Mouse (Mus musculus): ENCODE results near the gene Mfsd12. TPM values are rescaled to one million over a fixed set of nuclear protein-coding genes. Genes with fewer than 3 reads are reported as not detected.

Mfsd12 gene
- total and polyA plus RNA-seq, 3 experiments = 22.5 to 29.0 TPM; not detected in 1

DNA sequence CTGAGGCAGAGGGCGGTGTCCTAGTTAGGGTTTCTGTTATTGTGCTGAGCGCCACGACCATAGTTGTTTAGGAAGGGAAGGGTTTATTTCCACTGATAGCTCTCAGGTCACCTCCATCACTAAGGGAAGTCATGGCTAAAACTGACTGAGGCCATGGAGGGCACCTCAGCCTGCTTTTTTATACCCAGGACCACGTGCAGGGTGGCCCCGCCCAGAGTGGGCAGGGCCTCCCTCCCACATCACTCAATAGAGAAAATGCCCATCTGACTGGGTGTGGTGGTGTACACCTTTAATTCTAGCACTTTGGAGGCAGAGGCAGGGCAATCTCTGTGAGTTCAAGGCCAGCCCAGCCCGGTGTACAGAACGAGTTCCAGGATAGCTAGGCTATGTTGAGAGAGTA, 43.1 kb upstream of the Mfsd12 start:
- no peaks in the 10 kb centered on the region for H3K27me3 ChIP-seq (ENCODE audit: control insufficient read depth in 1 of 2, insufficient read depth in 2 of 2, low read length in 2 of 2)
- TF ChIP-seq USF2 (IDR thresholded peaks at IDR 0.05; ENCODE audit: borderline replicate concordance in 1 of 2, insufficient read depth in 1 of 2, low read depth in 1 of 2, low read length in 2 of 2) = no peak
- TF ChIP-seq USF1 (IDR thresholded peaks at IDR 0.05; ENCODE audit: low read depth, low read length) = 0 out of 2 replicates have a peak, but pooled peaks have one; percentile 34
- no peak for TF ChIP-seq CHD2 (IDR thresholded peaks at IDR 0.05; ENCODE audit: low read length)
- H3K27ac ChIP-seq (ENCODE audit: control insufficient read depth, low read depth, low read length) = no peak overlapping the region
- no peak for DNase-seq (ENCODE audit: low read depth, low spot score)
- H3K9ac ChIP-seq (ENCODE audit: control insufficient read depth, low read depth, low read length, poor library complexity, severe bottlenecking) = no peak overlapping the region
- H3K36me3 ChIP-seq (ENCODE audit: control insufficient read depth in 1 of 2, insufficient read depth in 2 of 2, low read length in 2 of 2) = peaks cover 2% of the 10 kb centered on the region in 2 experiments; a peak in 1 of 4 replicates
- no peak overlapping the region for H3K4me3 ChIP-seq (ENCODE audit: control insufficient read depth in 1 of 2, insufficient read depth in 1 of 2, low read depth in 2 of 2, low read length in 2 of 2)
- peaks cover 0 to 8% of the 10 kb centered on the region in 2 experiments; a peak in 1 of 4 replicates for H3K4me1 ChIP-seq (ENCODE audit: control insufficient read depth in 1 of 2, insufficient read depth in 2 of 2, low read length in 2 of 2)
- no peaks in the 10 kb centered on the region for H3K9me3 ChIP-seq (replicated peaks; ENCODE audit: insufficient read depth, low read length)
- H3K79me2 ChIP-seq (ENCODE audit: control insufficient read depth, insufficient read depth, low read length, poor library complexity) = no peaks in the 10 kb centered on the region

DNA sequence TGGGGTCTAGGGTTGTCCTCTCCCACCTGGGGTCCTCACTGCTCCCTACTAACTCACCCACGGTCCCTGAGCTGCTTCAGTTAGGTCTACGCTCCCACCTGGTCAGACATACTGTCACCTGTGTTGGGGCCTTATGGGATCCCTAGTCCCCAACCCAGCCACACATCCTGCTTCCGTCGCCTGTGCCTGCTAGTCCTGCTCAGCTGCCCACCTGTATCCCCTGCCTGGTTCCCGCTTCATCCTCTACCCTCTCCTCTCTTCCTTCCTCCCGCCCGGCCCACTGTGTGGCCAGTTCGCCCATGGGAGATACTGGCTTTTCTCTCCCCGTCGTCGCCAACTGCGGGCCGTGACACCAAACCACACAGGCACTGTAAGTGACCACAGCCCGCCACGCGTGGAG, 41.7 kb upstream of the Mfsd12 start:
- Histone ChIP-seq H3K4me3 (ENCODE audit: control insufficient read depth in 1 of 2, insufficient read depth in 1 of 2, low read depth in 2 of 2, low read length in 2 of 2) (no peak overlapping the region), H3K36me3 (ENCODE audit: control insufficient read depth in 1 of 2, insufficient read depth in 2 of 2, low read length in 2 of 2) (peaks cover 0 to 2% of the 10 kb centered on the region in 2 experiments; a peak in 1 of 4 replicates), H3K79me2 (ENCODE audit: control insufficient read depth, insufficient read depth, low read length, poor library complexity) (no peaks in the 10 kb centered on the region; the same call in 1 of the 2 replicates), H3K27ac (ENCODE audit: control insufficient read depth, low read depth, low read length) (no peak overlapping the region), H3K9ac (ENCODE audit: control insufficient read depth, low read depth, low read length, poor library complexity, severe bottlenecking) (no peak overlapping the region), H3K9me3 (replicated peaks; ENCODE audit: insufficient read depth, low read length) (no peaks in the 10 kb centered on the region), H3K27me3 (ENCODE audit: control insufficient read depth in 1 of 2, insufficient read depth in 2 of 2, low read length in 2 of 2) (no peaks in the 10 kb centered on the region), H3K4me1 (ENCODE audit: control insufficient read depth in 1 of 2, insufficient read depth in 2 of 2, low read length in 2 of 2) (peaks cover 0 to 9% of the 10 kb centered on the region in 2 experiments; a peak in 1 of 4 replicates)
- no peak for DNase-seq (ENCODE audit: low read depth, low spot score)
- TF ChIP-seq POLR2AphosphoS2 (IDR thresholded peaks at IDR 0.05; ENCODE audit: low read length) (no peak), CHD1 (IDR thresholded peaks at IDR 0.05; ENCODE audit: low read depth, low read length) (no peak), USF1 (IDR thresholded peaks at IDR 0.05; ENCODE audit: low read depth, low read length) (no peak), MXI1 (IDR thresholded peaks at IDR 0.05; ENCODE audit: low read depth, low read length) (no peak), SMC3 (IDR thresholded peaks at IDR 0.05; ENCODE audit: low read depth, low read length) (no peak), TAL1 (IDR thresholded peaks at IDR 0.05; ENCODE audit: low read length) (no peak), E2F4 (IDR thresholded peaks at IDR 0.05; ENCODE audit: borderline replicate concordance, low read depth, low read length) (no peak)

DNA sequence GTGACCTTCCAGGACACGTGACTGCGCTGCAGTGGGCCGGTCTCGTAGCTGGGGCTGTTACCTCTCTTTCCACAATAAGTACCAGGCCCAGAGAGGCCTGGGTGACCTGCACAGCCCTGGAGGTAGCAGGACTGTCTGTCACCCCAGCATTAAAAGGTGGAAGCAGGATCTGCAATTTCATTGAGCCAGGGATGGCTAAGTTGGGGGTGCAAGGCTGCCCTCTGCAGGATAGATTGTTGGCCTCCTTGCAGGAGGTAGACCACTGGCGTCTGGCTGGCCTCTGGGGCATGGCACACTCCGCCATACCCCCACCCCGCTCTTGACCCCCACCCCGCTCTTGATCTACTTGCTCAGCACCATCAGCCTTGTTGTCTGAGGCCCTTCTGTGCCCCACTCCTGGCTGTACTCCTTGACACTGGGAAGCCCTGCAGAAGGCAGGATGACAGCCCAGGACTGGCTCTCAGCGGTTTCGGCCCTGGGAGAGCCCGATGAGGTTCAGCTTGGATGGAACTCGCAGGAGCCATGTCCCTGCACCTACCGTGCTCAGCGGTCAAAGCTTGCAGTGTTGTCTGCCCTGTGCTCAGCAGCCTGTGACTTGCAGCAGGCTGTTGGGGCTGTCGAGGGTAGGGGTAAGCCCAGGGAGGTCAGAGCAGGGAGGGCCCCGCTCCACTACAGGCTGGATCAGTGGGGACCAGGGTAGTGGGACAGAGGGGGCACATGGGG, 40.8 kb upstream of the Mfsd12 start:
- peaks cover 0 to 9% of the 10 kb centered on the region in 2 experiments; a peak in 1 of 4 replicates for H3K4me1 ChIP-seq (ENCODE audit: control insufficient read depth in 1 of 2, insufficient read depth in 2 of 2, low read length in 2 of 2)
- H3K36me3 ChIP-seq (ENCODE audit: control insufficient read depth in 1 of 2, insufficient read depth in 2 of 2, low read length in 2 of 2) = peaks cover 0 to 2% of the 10 kb centered on the region in 2 experiments; a peak in 1 of 4 replicates
- TF ChIP-seq USF2 (IDR thresholded peaks at IDR 0.05; ENCODE audit: borderline replicate concordance in 1 of 2, insufficient read depth in 1 of 2, low read depth in 1 of 2, low read length in 2 of 2) = no peak
- TF ChIP-seq CTCF (IDR thresholded peaks at IDR 0.05 in 2 of 3, conservative IDR thresholded peaks at IDR 0.05 in 1 of 3; ENCODE audit: control insufficient read depth in 1 of 3, insufficient read depth in 1 of 3, low read depth in 2 of 3, low read length in 3 of 3, poor library complexity in 1 of 3, severe bottlenecking in 1 of 3) = peak in 2 of 3 experiments; percentile 48 to 59; a peak in 4 of 6 replicates
- no peak for TF ChIP-seq MAZ (IDR thresholded peaks at IDR 0.05; ENCODE audit: low read depth, low read length)
- peak; percentile 18 for TF ChIP-seq RAD21 (IDR thresholded peaks at IDR 0.05; ENCODE audit: low read depth, low read length)
- peak; percentile 34; the same call in 1 of the 2 replicates for TF ChIP-seq SMC3 (IDR thresholded peaks at IDR 0.05; ENCODE audit: low read depth, low read length)
- no peaks in the 10 kb centered on the region for H3K9me3 ChIP-seq (replicated peaks; ENCODE audit: insufficient read depth, low read length)
- no peak overlapping the region for H3K9ac ChIP-seq (ENCODE audit: control insufficient read depth, low read depth, low read length, poor library complexity, severe bottlenecking)
- no peak overlapping the region for H3K27ac ChIP-seq (ENCODE audit: control insufficient read depth, low read depth, low read length)
- peaks cover 6% of the 10 kb centered on the region for H3K79me2 ChIP-seq (ENCODE audit: control insufficient read depth, insufficient read depth, low read length, poor library complexity)
- H3K27me3 ChIP-seq (ENCODE audit: control insufficient read depth in 1 of 2, insufficient read depth in 2 of 2, low read length in 2 of 2) = no peaks in the 10 kb centered on the region
- peak; percentile 34 for DNase-seq (ENCODE audit: low read depth, low spot score)
- H3K4me3 ChIP-seq (ENCODE audit: control insufficient read depth in 1 of 2, insufficient read depth in 1 of 2, low read depth in 2 of 2, low read length in 2 of 2) = no peak overlapping the region

All from MEL (cell line).